Comparison of ENCODE assay signal across 34 mouse cellular contexts in genomic region chr11:35163396-35163795, GRCm38 (mm10). TPM values are rescaled to one million over a fixed set of nuclear protein-coding genes. Genes with fewer than 3 reads are reported as not detected.
"Had no signal": no experiment of that assay in that cellular context is flagged by ENCODE, and none has a peak within 500 bp of the region (broad histone marks: within the 10 kb centered on the region; RNA-seq: fewer than 3 reads in every experiment).

No protein-coding gene starts in this region.

- DNase-seq: left cerebral cortex, postnatal 4 days; liver; liver, embryonic 13.5 days; liver, postnatal 0 days; lung, adult 18-20 months; lung, adult 2 months; lung, embryonic 14.5 days; lung, postnatal 10 days; lung, postnatal 14 days; lung, postnatal 36 days; lung, postnatal 4 days; midbrain, embryonic 14.5 days had no signal

- H3K36me3 ChIP-seq: limb, embryonic 12.5 days; limb, embryonic 13.5 days; limb, embryonic 15.5 days; liver, embryonic 12.5 days; liver, embryonic 13.5 days; liver, embryonic 15.5 days; lung, embryonic 15.5 days; midbrain, embryonic 10.5 days; midbrain, embryonic 12.5 days; midbrain, embryonic 13.5 days; neural tube, embryonic 12.5 days; neural tube, embryonic 13.5 days had no signal

- H3K4me1 ChIP-seq: liver, embryonic 12.5 days; liver, embryonic 13.5 days; liver, embryonic 15.5 days; lung, embryonic 15.5 days; megakaryocyte, embryonic 14.5 days; midbrain, embryonic 12.5 days; midbrain, embryonic 13.5 days; neural tube, embryonic 12.5 days; neural tube, embryonic 13.5 days had no signal

- H3K27me3 ChIP-seq: limb, embryonic 12.5 days; limb, embryonic 13.5 days; limb, embryonic 15.5 days; liver, embryonic 12.5 days; liver, embryonic 13.5 days; liver, embryonic 15.5 days; lung, embryonic 15.5 days; megakaryocyte, embryonic 14.5 days; midbrain, embryonic 12.5 days; midbrain, embryonic 13.5 days; neural tube, embryonic 12.5 days; neural tube, embryonic 13.5 days had no signal

- H3K27ac ChIP-seq: limb, embryonic 10.5 days; limb, embryonic 12.5 days; limb, embryonic 13.5 days; limb, embryonic 15.5 days; liver, embryonic 12.5 days; liver, embryonic 13.5 days; liver, embryonic 14.5 days; liver, embryonic 15.5 days; lung, embryonic 15.5 days; macrophage; midbrain, embryonic 10.5 days; midbrain, embryonic 12.5 days; midbrain, embryonic 13.5 days; neural tube, embryonic 12.5 days; neural tube, embryonic 13.5 days had no signal

- H3K4me2 ChIP-seq: limb, embryonic 12.5 days; limb, embryonic 13.5 days; limb, embryonic 15.5 days; liver, embryonic 11.5 days; liver, embryonic 12.5 days; liver, embryonic 13.5 days; liver, embryonic 15.5 days; lung, embryonic 14.5 days; lung, embryonic 15.5 days; midbrain, embryonic 12.5 days; midbrain, embryonic 13.5 days; neural tube, embryonic 12.5 days; neural tube, embryonic 13.5 days had no signal

- H3K9me3 ChIP-seq: limb, embryonic 10.5 days; limb, embryonic 12.5 days; limb, embryonic 13.5 days; limb, embryonic 15.5 days; liver, embryonic 12.5 days; liver, embryonic 13.5 days; liver, embryonic 15.5 days; lung, embryonic 15.5 days; megakaryocyte, embryonic 14.5 days; midbrain, embryonic 10.5 days; midbrain, embryonic 12.5 days; midbrain, embryonic 13.5 days; neural tube, embryonic 12.5 days; neural tube, embryonic 13.5 days had no signal

- H3K4me3 ChIP-seq: limb, embryonic 10.5 days; limb, embryonic 12.5 days; limb, embryonic 13.5 days; limb, embryonic 15.5 days; liver, embryonic 12.5 days; liver, embryonic 13.5 days; liver, embryonic 15.5 days; lung, embryonic 15.5 days; megakaryocyte, embryonic 14.5 days; midbrain, embryonic 10.5 days; midbrain, embryonic 12.5 days; midbrain, embryonic 13.5 days; myocyte; neural tube, embryonic 12.5 days; neural tube, embryonic 13.5 days had no signal

- H3K9ac ChIP-seq: limb, embryonic 12.5 days; limb, embryonic 13.5 days; limb, embryonic 15.5 days; liver, embryonic 12.5 days; liver, embryonic 13.5 days; liver, embryonic 14.5 days; liver, embryonic 15.5 days; liver, postnatal 0 days; lung, embryonic 14.5 days; lung, embryonic 15.5 days; midbrain, embryonic 12.5 days; midbrain, embryonic 13.5 days; neural tube, embryonic 12.5 days; neural tube, embryonic 13.5 days had no signal

- ATAC-seq: liver, embryonic 12.5 days; liver, postnatal 0 days; lung, postnatal 0 days; midbrain, embryonic 13.5 days; midbrain, embryonic 16.5 days had no signal

RNA-seq across cellular contexts. Expression of gene Slit3, which starts 42.4 kb away (rescaled TPM):
- total RNA-seq: megakaryocyte progenitor cell, adult 5-6 weeks; megakaryocyte-erythroid progenitor cell, adult 5-6 weeks; monocyte, adult 5-6 weeks had no signal
- polyA plus RNA-seq: macrophage, myocyte had no signal
